Mouse (Mus musculus) liver, embryonic 18 days (tissue): ENCODE measurements around the gene Olfr221. TPM values are rescaled to one million over a fixed set of nuclear protein-coding genes. Genes with fewer than 3 reads are reported as not detected.

Source experiments
- polyA plus RNA-seq: library from polyadenylated mRNA; depleted of rRNA; stranded (reverse); fragments of >200 nt; gene quantifications from 2 replicates; pipeline ENCODE4 v1.2.3, GENCODE M21; 2012; rRNA removed

Olfr221 gene
- 0.05 TPM in 2 replicates for polyA plus RNA-seq

GRCm38 (mm10) chr14:52042359-52042758, at the start of gene Olfr221:
Gene Olfr221, minus strand, starts transcription at chr14:52042459.

GRCm38 (mm10) chr14:52020486-52021137, 21.6 kb downstream of the Olfr221 start, which contains the start of gene Zfp219:
Gene Zfp219, minus strand, starts transcription at chr14:52020733.

GRCm38 (mm10) chr14:52015445-52016100, 26.7 kb downstream of the Olfr221 start, which contains the start of gene Tmem253:
Gene Tmem253, plus strand, starts transcription at chr14:52015658.

GRCm38 (mm10) chr14:51984247-51985231, 57.7 kb downstream of the Olfr221 start, which contains the start of gene Arhgef40:
Gene Arhgef40, plus strand, starts transcription at chr14:51984719.

Other genes starting within 250 kb of the Olfr221 start
- not detected in 2 replicates for gene AY358078, start 242.4 kb downstream of the Olfr221 start, polyA plus RNA-seq
- gene Ear6, start 188.8 kb downstream of the Olfr221 start, polyA plus RNA-seq = 39.5 and 62.9 TPM in 2 replicates
- 13.0 and 15.1 TPM in 2 replicates for gene Mettl17, start 157.6 kb downstream of the Olfr221 start, polyA plus RNA-seq
- 0.19 and 0.20 TPM in 2 replicates for gene Slc39a2, start 149.6 kb downstream of the Olfr221 start, polyA plus RNA-seq
- gene Ndrg2, start 128.3 kb downstream of the Olfr221 start, polyA plus RNA-seq = 211 and 230 TPM in 2 replicates
- not detected in 2 replicates for gene Tppp2, start 124.0 kb downstream of the Olfr221 start, polyA plus RNA-seq
- not detected in 2 replicates for gene Rnase13, start 119.7 kb downstream of the Olfr221 start, polyA plus RNA-seq
- gene Arhgef40, start 57.7 kb downstream of the Olfr221 start, polyA plus RNA-seq = 8.0 and 9.8 TPM in 2 replicates
- gene Tmem253, start 26.8 kb downstream of the Olfr221 start, polyA plus RNA-seq = 0.07 and 0.16 TPM in 2 replicates
- 16.5 and 18.1 TPM in 2 replicates for gene Zfp219, start 21.7 kb downstream of the Olfr221 start, polyA plus RNA-seq
- 128 and 133 TPM in 2 replicates for gene Hnrnpc, start 61.6 kb upstream of the Olfr221 start, polyA plus RNA-seq
- gene Rpgrip1, start 68.2 kb upstream of the Olfr221 start, polyA plus RNA-seq = 0.91 and 1.1 TPM in 2 replicates
- 15.5 and 16.5 TPM in 2 replicates for gene Supt16, start 155.0 kb upstream of the Olfr221 start, polyA plus RNA-seq
- gene Chd8, start 215.3 kb upstream of the Olfr221 start, polyA plus RNA-seq = 10.3 and 12.0 TPM in 2 replicates
- 10.3 and 11.0 TPM in 2 replicates for gene Tox4, start 236.7 kb upstream of the Olfr221 start, polyA plus RNA-seq
- gene Rab2b, start 237.1 kb upstream of the Olfr221 start, polyA plus RNA-seq = 3.7 and 4.0 TPM in 2 replicates